8 mouse cellular contexts compared by ENCODE assay signal in genomic region chr13:21944926-21945740, GRCm38 (mm10). TPM values are rescaled to one million over a fixed set of nuclear protein-coding genes. Genes with fewer than 3 reads are reported as not detected.
A peak's percentile ranks its signal among the peaks of the same experiment; 100 is the strongest.
DNase-seq lines count a peak whose midpoint lies in the region; ATAC-seq and TF ChIP-seq lines count a peak whose summit lies in the region.

Gene Zfp184, plus strand, starts transcription at chr13:21945094.

- under 1% methylated on average over 50 of the region's 50 CpGs for WGBS in bone marrow, adult 2 months
- under 1% methylated on average over 46 of the region's 50 CpGs for WGBS in embryonic facial prominence, embryonic 14.5 days
- WGBS in limb, embryonic 13.5 days: under 1% methylated on average over 49 of the region's 50 CpGs
- WGBS in midbrain, embryonic 15.5 days: under 1% methylated on average over 50 of the region's 50 CpGs
- under 1% methylated on average over 50 of the region's 50 CpGs for WGBS in spleen, adult 2 months

- peak; percentile 92 for ATAC-seq in embryonic facial prominence, embryonic 14.5 days (ENCODE audit: low read depth)
- ATAC-seq in limb, embryonic 13.5 days (ENCODE audit: low FRiP score, low read depth): peak; percentile 94
- ATAC-seq in midbrain, embryonic 15.5 days (replicated peaks): peak; percentile 94

- H3K27ac ChIP-seq in bone marrow, adult 2 months (ENCODE audit: control insufficient read depth, insufficient read depth, low read depth, low read length, poor library complexity): no peak within 1 kb of the TSS
- peak within 1 kb of the TSS; percentile 85 for H3K27ac ChIP-seq in embryonic facial prominence, embryonic 14.5 days (replicated peaks; ENCODE audit: low read depth, low read length)
- H3K27ac ChIP-seq in limb, embryonic 13.5 days: peak within 1 kb of the TSS; percentile 88
- H3K27ac ChIP-seq in midbrain, embryonic 15.5 days: peak within 1 kb of the TSS; percentile 79
- no peak within 1 kb of the TSS for H3K27ac ChIP-seq in spleen, adult 2 months (ENCODE audit: insufficient read depth, low read length)

- H3K27me3 ChIP-seq in embryonic facial prominence, embryonic 14.5 days (replicated peaks; ENCODE audit: control insufficient read depth, insufficient read depth, low read length): no peaks in the 10 kb centered on the region
- H3K27me3 ChIP-seq in limb, embryonic 13.5 days: no peaks in the 10 kb centered on the region
- no peaks in the 10 kb centered on the region for H3K27me3 ChIP-seq in midbrain, embryonic 15.5 days (replicated peaks)
- no peaks in the 10 kb centered on the region; the same call in 1 of the 2 replicates for H3K27me3 ChIP-seq in spleen, adult 2 months (ENCODE audit: control insufficient read depth, insufficient read depth, low read length)

- TF ChIP-seq POLR2A in bone marrow, adult 2 months (IDR thresholded peaks at IDR 0.05; ENCODE audit: borderline replicate concordance, control insufficient read depth, low read depth, low read length): peak; percentile 31; the same call in 1 of the 2 replicates
- no peak for TF ChIP-seq POLR2A in spleen, adult 2 months (IDR thresholded peaks at IDR 0.05; ENCODE audit: low read depth, low read length)

- DNase-seq in A20 (ENCODE audit: low read depth, low spot score): peak; percentile 95
- DNase-seq in embryonic facial prominence, embryonic 14.5 days (ENCODE audit: low spot score): peak; percentile 98
- DNase-seq in heart, adult 8-10 months (ENCODE audit: low spot score): peak; percentile 77
- DNase-seq in kidney, adult 9 months: peak; percentile 91
- DNase-seq in spleen, adult 2 months (ENCODE audit: low read depth in 1 of 2, low spot score in 2 of 2): peak; percentile 49 to 66

- no peaks in the 10 kb centered on the region; the same call in 1 of the 2 replicates for H3K4me1 ChIP-seq in bone marrow, adult 2 months (ENCODE audit: control insufficient read depth, insufficient read depth, low read length)
- 0 out of 2 replicates have a peak, but pooled peaks cover 3% of the 10 kb centered on the region for H3K4me1 ChIP-seq in embryonic facial prominence, embryonic 14.5 days (ENCODE audit: control insufficient read depth, insufficient read depth, low read length)
- peaks cover 14% of the 10 kb centered on the region for H3K4me1 ChIP-seq in limb, embryonic 13.5 days
- peaks cover 18% of the 10 kb centered on the region for H3K4me1 ChIP-seq in midbrain, embryonic 15.5 days
- H3K4me1 ChIP-seq in spleen, adult 2 months (ENCODE audit: control insufficient read depth, insufficient read depth, insufficient read length): peaks cover 3% of the 10 kb centered on the region; the same call in 1 of the 2 replicates

- peaks cover 17% of the 10 kb centered on the region for H3K36me3 ChIP-seq in embryonic facial prominence, embryonic 14.5 days (ENCODE audit: control insufficient read depth, insufficient read depth, low read length)
- H3K36me3 ChIP-seq in limb, embryonic 13.5 days: peaks cover 19% of the 10 kb centered on the region
- H3K36me3 ChIP-seq in midbrain, embryonic 15.5 days (replicated peaks): peaks cover 7% of the 10 kb centered on the region
- no peaks in the 10 kb centered on the region for H3K36me3 ChIP-seq in spleen, adult 2 months (ENCODE audit: control insufficient read depth, insufficient read depth, low read length)

- H3K9me3 ChIP-seq in embryonic facial prominence, embryonic 14.5 days (ENCODE audit: control insufficient read depth, low read length): no peaks in the 10 kb centered on the region
- H3K9me3 ChIP-seq in limb, embryonic 13.5 days: no peaks in the 10 kb centered on the region
- H3K9me3 ChIP-seq in midbrain, embryonic 15.5 days: no peaks in the 10 kb centered on the region

- peak within 1 kb of the TSS; percentile 90 for H3K4me3 ChIP-seq in bone marrow, adult 2 months (replicated peaks; ENCODE audit: control insufficient read depth, low read depth, low read length)
- H3K4me3 ChIP-seq in embryonic facial prominence, embryonic 14.5 days (ENCODE audit: low read depth, low read length): peak within 1 kb of the TSS; percentile 80
- peak within 1 kb of the TSS; percentile 76 for H3K4me3 ChIP-seq in limb, embryonic 13.5 days
- peak within 1 kb of the TSS; percentile 82 for H3K4me3 ChIP-seq in midbrain, embryonic 15.5 days
- H3K4me3 ChIP-seq in spleen, adult 2 months (ENCODE audit: extremely low read depth, insufficient read depth, insufficient read length): peak within 1 kb of the TSS; percentile 87

- H3K4me2 ChIP-seq in embryonic facial prominence, embryonic 14.5 days (ENCODE audit: low read depth, low read length): peak within 1 kb of the TSS; percentile 86
- peak within 1 kb of the TSS; percentile 70 for H3K4me2 ChIP-seq in limb, embryonic 13.5 days (replicated peaks)
- peak within 1 kb of the TSS; percentile 78 for H3K4me2 ChIP-seq in midbrain, embryonic 15.5 days

- no peak for TF ChIP-seq CTCF in bone marrow, adult 2 months (IDR thresholded peaks at IDR 0.05; ENCODE audit: control insufficient read depth, insufficient read depth, low read length)
- no peak for TF ChIP-seq CTCF in spleen, adult 2 months (IDR thresholded peaks at IDR 0.05; ENCODE audit: extremely low read depth, insufficient read depth, insufficient read length, insufficient replicate concordance)

- H3K9ac ChIP-seq in embryonic facial prominence, embryonic 14.5 days (ENCODE audit: low read depth, low read length): peak within 1 kb of the TSS; percentile 88
- H3K9ac ChIP-seq in limb, embryonic 13.5 days: peak within 1 kb of the TSS; percentile 87
- H3K9ac ChIP-seq in midbrain, embryonic 15.5 days: peak within 1 kb of the TSS; percentile 72

RNA-seq across cellular contexts. Expression of gene Zfp184, which starts in this region (rescaled TPM):
- polyA plus RNA-seq in bone marrow, adult 2 months (2011; ENCODE audit: insufficient read depth, insufficient read length, low replicate concordance, missing spikeins): 1.4 and 2.5 TPM in 2 replicates
- 7.6 and 8.9 TPM in 2 replicates for polyA plus RNA-seq in embryonic facial prominence, embryonic 14.5 days (2014; fragmentation: Nextera tagmentation; extraction: Ambion mirVana)
- 1 to 10 TPM in 1 of 4 experiments, under 1 TPM in 3; 0.46 to 1.0 (median 0.83) TPM for total RNA-seq in heart, adult 8-10 months (2022)
- polyA plus RNA-seq in limb, embryonic 13.5 days (2015; fragmentation: Nextera tagmentation; extraction: Ambion mirVana): 18.3 and 20.2 TPM in 2 replicates
- 14.0 TPM in 2 replicates for polyA plus RNA-seq in midbrain, embryonic 15.5 days (2015; fragmentation: Nextera tagmentation; extraction: Ambion mirVana)
- polyA plus RNA-seq in spleen, adult 2 months (2012; rRNA removed): 0.05 and 0.11 TPM in 2 replicates

Comparison
In these comparisons a context has a peak if more than half of its experiments do, and no peak if none do; other contexts are left out.
1. Peak in DNase-seq and H3K4me3 ChIP-seq in spleen, adult 2 months; RNA of the gene not detected or under 1 TPM.
2. H3K27ac ChIP-seq: peak in embryonic facial prominence, embryonic 14.5 days (single experiment), limb, embryonic 13.5 days (single experiment) and midbrain, embryonic 15.5 days (single experiment); none in bone marrow, adult 2 months (single experiment) and spleen, adult 2 months (single experiment).
3. Peak in every context shown above with its lines, with median percentiles within 50 percentile points of each other: DNase-seq, H3K4me3 ChIP-seq, ATAC-seq, H3K4me2 ChIP-seq and H3K9ac ChIP-seq.